In genomic region chr9:102933925-102934721, GRCm38 (mm10) we compare ENCODE assay signal across 8 mouse cellular contexts. TPM values are rescaled to one million over a fixed set of nuclear protein-coding genes. Genes with fewer than 3 reads are reported as not detected.
A peak's percentile ranks its signal among the peaks of the same experiment; 100 is the strongest.
DNase-seq lines count a peak whose midpoint lies in the region; ATAC-seq lines count a peak whose summit lies in the region.

No protein-coding gene starts in this region.

- H3K9me3 ChIP-seq in forebrain, embryonic 13.5 days (replicated peaks) = no peaks in the 10 kb centered on the region
- H3K9me3 ChIP-seq in liver, embryonic 13.5 days (replicated peaks) = no peaks in the 10 kb centered on the region
- no peaks in the 10 kb centered on the region for H3K9me3 ChIP-seq in neural tube, embryonic 14.5 days (ENCODE audit: control insufficient read depth, low read length)

- peak overlapping the region; percentile 44 for H3K4me2 ChIP-seq in forebrain, embryonic 13.5 days
- peak overlapping the region; percentile 68 for H3K4me2 ChIP-seq in liver, embryonic 13.5 days
- H3K4me2 ChIP-seq in neural tube, embryonic 14.5 days (ENCODE audit: low read depth, low read length) = peak overlapping the region; percentile 14; the same call in 1 of the 2 replicates

- H3K4me1 ChIP-seq in forebrain, embryonic 13.5 days = peaks cover 14% of the 10 kb centered on the region; the same call in 1 of the 2 replicates
- peaks cover 18% of the 10 kb centered on the region for H3K4me1 ChIP-seq in liver, embryonic 13.5 days (replicated peaks)
- peaks cover 4% of the 10 kb centered on the region; the same call in 1 of the 2 replicates for H3K4me1 ChIP-seq in neural tube, embryonic 14.5 days (ENCODE audit: control insufficient read depth, insufficient read depth, low read length)

- no peak for ATAC-seq in forebrain, embryonic 13.5 days
- ATAC-seq in liver, embryonic 13.5 days (ENCODE audit: low read depth) = peak; percentile 83
- ATAC-seq in neural tube, embryonic 14.5 days (ENCODE audit: low read depth) = no peak

- H3K36me3 ChIP-seq in forebrain, embryonic 13.5 days (ENCODE audit: poor library complexity, severe bottlenecking) = no peaks in the 10 kb centered on the region
- no peaks in the 10 kb centered on the region for H3K36me3 ChIP-seq in liver, embryonic 13.5 days
- H3K36me3 ChIP-seq in neural tube, embryonic 14.5 days (ENCODE audit: control insufficient read depth, insufficient read depth, low read length) = no peaks in the 10 kb centered on the region

- 51% methylated on average over 20 of the region's 20 CpGs for WGBS in forebrain, embryonic 13.5 days
- 37% methylated on average over 20 of the region's 20 CpGs for WGBS in liver, embryonic 13.5 days (ENCODE audit: insufficient replicate concordance)
- 48% methylated on average over 20 of the region's 20 CpGs for WGBS in neural tube, embryonic 14.5 days

- no peak overlapping the region for H3K9ac ChIP-seq in forebrain, embryonic 13.5 days
- peak overlapping the region; percentile 56 for H3K9ac ChIP-seq in liver, embryonic 13.5 days
- no peak overlapping the region for H3K9ac ChIP-seq in neural tube, embryonic 14.5 days (replicated peaks; ENCODE audit: low read depth, low read length)

- H3K4me3 ChIP-seq in forebrain, embryonic 13.5 days = peak overlapping the region; percentile 4; the same call in 1 of the 2 replicates
- H3K4me3 ChIP-seq in liver, embryonic 13.5 days (replicated peaks) = peak overlapping the region; percentile 50
- no peak overlapping the region for H3K4me3 ChIP-seq in neural tube, embryonic 14.5 days (ENCODE audit: low read depth, low read length)

- no peak overlapping the region for H3K27ac ChIP-seq in forebrain, embryonic 13.5 days
- H3K27ac ChIP-seq in liver, embryonic 13.5 days = no peak overlapping the region
- no peak overlapping the region for H3K27ac ChIP-seq in neural tube, embryonic 14.5 days (ENCODE audit: low read depth, low read length)

- peak; percentile 11 for DNase-seq in kidney, adult 9 months
- no peak for DNase-seq in kidney, adult 11 months
- DNase-seq in liver, embryonic 13.5 days = peak; percentile 48
- no peak for DNase-seq in left cerebral cortex, postnatal 36 days (ENCODE audit: low spot score in 2 of 2)
- no peak for DNase-seq in kidney, postnatal 14 days
- DNase-seq in left cerebral cortex, postnatal 14 days (ENCODE audit: low spot score in 2 of 2) = no peak

- no peaks in the 10 kb centered on the region for H3K27me3 ChIP-seq in forebrain, embryonic 13.5 days
- H3K27me3 ChIP-seq in liver, embryonic 13.5 days = no peaks in the 10 kb centered on the region
- H3K27me3 ChIP-seq in neural tube, embryonic 14.5 days (ENCODE audit: control insufficient read depth, insufficient read depth, low read length) = no peaks in the 10 kb centered on the region

- intact Hi-C loops in left cerebral cortex, postnatal 36 days (cut with DNase I) = no loop called here
- intact Hi-C loops in left cerebral cortex, postnatal 14 days (cut with DNase I) = no loop called here

RNA-seq across cellular contexts. Expression of gene Slco2a1, which starts 54.4 kb away (rescaled TPM):
- 0.31 and 0.54 TPM in 2 replicates for polyA plus RNA-seq in forebrain, embryonic 13.5 days (2015; fragmentation: Nextera tagmentation; extraction: Ambion mirVana)
- 1.5 and 2.4 TPM in 2 replicates for polyA plus RNA-seq in liver, embryonic 13.5 days (2015; fragmentation: Nextera tagmentation; extraction: Ambion mirVana)
- polyA plus RNA-seq in neural tube, embryonic 14.5 days (2014; fragmentation: Nextera tagmentation; extraction: Ambion mirVana) = 1.0 and 3.4 TPM in 2 replicates
- under 1 TPM; 0.63 to 0.76 TPM for total RNA-seq in left cerebral cortex, postnatal 36 days (2021)
- total RNA-seq in left cerebral cortex, postnatal 14 days (2021) = 1 to 10 TPM; 1.5 to 2.3 TPM

Comparison
In these comparisons a context has a peak if more than half of its experiments do, and no peak if none do; other contexts are left out.
1. DNase-seq: peak in kidney, adult 9 months (single experiment) and liver, embryonic 13.5 days (single experiment); none in kidney, adult 11 months (single experiment), left cerebral cortex, postnatal 36 days (0 of 2), kidney, postnatal 14 days (single experiment) and left cerebral cortex, postnatal 14 days (0 of 2).
2. H3K4me2 ChIP-seq: peak in every context shown above with its lines; median percentile 68 in liver, embryonic 13.5 days; 44 in forebrain, embryonic 13.5 days; 14 in neural tube, embryonic 14.5 days.